Mouse (Mus musculus): ENCODE measurements around the gene Pdgfb. TPM values are rescaled to one million over a fixed set of nuclear protein-coding genes. Genes with fewer than 3 reads are reported as not detected.

The Pdgfb gene
- polyA plus RNA-seq (2014; fragmentation: Illumina TruSeq; extraction: RNeasy Lipid Tissue Mini Kit (QIAGEN cat#74804); ENCODE audit: low read depth, low replicate concordance) = 1.2 TPM

DNA sequence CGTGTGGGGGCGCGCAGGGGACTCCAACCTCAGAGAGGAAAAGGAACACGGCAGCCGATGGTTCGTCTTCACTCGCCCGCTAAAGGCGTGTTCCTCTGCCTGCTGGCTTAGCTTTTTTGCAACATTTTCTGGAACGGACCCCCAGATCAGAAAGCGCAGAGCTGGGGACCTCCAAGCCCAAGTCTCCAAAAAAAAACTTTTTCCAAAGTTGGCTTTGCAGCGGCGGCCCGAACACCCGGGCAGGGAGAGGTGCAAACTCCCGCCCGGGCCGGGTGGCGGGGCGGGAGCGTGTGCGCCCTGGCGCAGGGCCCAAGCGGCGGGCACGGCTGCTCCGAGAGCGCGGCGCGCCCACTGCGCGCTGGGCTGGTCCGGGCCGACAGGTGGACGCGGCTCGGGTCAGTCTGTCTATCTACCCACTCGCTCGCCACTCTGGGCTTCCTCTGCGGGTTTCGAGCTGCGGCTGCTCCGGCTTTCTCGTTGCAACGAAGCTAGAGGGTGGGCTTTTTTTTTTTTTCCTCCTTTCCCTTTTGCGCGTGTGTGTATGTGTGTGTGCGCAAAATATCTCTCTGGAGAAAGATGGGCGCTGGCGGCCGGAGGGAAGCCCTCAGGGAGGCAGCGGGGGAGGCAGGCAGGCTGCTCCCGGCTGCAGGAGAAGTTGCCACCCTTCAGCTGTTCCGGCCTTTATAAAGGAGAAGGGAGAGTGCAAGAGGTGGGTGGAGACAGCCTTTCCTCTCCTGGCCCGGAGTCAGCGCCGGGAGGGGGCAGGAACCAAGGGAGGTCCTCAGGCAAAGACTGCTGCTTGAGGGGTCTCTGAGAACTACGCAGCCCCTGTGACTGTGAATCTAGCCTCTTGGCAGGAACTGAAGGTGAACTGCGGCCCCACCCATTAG, at the start of gene Pdgfb:
TSS of gene Pdgfb (minus strand) at position 657 of the 890 bp plus-strand sequence.

DNA sequence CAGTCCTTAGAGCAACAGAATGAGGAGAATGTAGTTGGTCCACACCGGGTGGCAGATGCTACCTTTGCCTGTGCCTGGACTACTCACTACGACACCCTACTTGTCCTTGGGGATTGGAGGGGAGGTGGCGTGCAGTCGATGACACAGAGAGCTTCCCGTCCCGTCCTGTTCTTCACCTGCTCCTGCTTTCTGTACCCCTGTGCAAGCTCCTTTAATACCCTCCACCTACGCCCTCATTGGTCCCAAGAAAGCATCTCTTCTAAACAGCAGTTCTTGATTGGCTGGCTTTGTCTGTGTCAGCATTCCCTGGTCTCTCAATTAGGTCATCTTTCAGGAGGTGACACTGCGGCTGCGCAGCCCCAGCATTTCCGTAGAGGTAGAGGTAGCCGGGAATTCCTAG, 43.8 kb downstream of the Pdgfb start, which contains the start of gene Cbx7:
TSS of gene Cbx7 (minus strand) at position 180 of the 400 bp plus-strand sequence.

Other genes starting within 250 kb of the Pdgfb start
- 1.3 TPM for gene Dnal4, start 237.1 kb downstream of the Pdgfb start, polyA plus RNA-seq (2014; fragmentation: Illumina TruSeq; extraction: RNeasy Lipid Tissue Mini Kit (QIAGEN cat#74804); ENCODE audit: low read depth, low replicate concordance)
- 0.82 TPM for gene Nptxr, start 210.2 kb downstream of the Pdgfb start, polyA plus RNA-seq (2014; fragmentation: Illumina TruSeq; extraction: RNeasy Lipid Tissue Mini Kit (QIAGEN cat#74804); ENCODE audit: low read depth, low replicate concordance)
- not detected for gene Npcd, start 180.7 kb downstream of the Pdgfb start, polyA plus RNA-seq (2014; fragmentation: Illumina TruSeq; extraction: RNeasy Lipid Tissue Mini Kit (QIAGEN cat#74804); ENCODE audit: low read depth, low replicate concordance)
- 8.0 TPM for gene Cbx6, start 180.3 kb downstream of the Pdgfb start, polyA plus RNA-seq (2014; fragmentation: Illumina TruSeq; extraction: RNeasy Lipid Tissue Mini Kit (QIAGEN cat#74804); ENCODE audit: low read depth, low replicate concordance)
- gene Apobec3, start 123.3 kb downstream of the Pdgfb start, polyA plus RNA-seq (2014; fragmentation: Illumina TruSeq; extraction: RNeasy Lipid Tissue Mini Kit (QIAGEN cat#74804); ENCODE audit: low read depth, low replicate concordance) = 5.8 TPM
- gene Cbx7, start 43.9 kb downstream of the Pdgfb start, polyA plus RNA-seq (2014; fragmentation: Illumina TruSeq; extraction: RNeasy Lipid Tissue Mini Kit (QIAGEN cat#74804); ENCODE audit: low read depth, low replicate concordance) = 0.99 TPM
- gene Syngr1, start 76.4 kb upstream of the Pdgfb start, polyA plus RNA-seq (2014; fragmentation: Illumina TruSeq; extraction: RNeasy Lipid Tissue Mini Kit (QIAGEN cat#74804); ENCODE audit: low read depth, low replicate concordance) = 1.2 TPM
- 142 TPM for gene Rpl3, start 76.9 kb upstream of the Pdgfb start, polyA plus RNA-seq (2014; fragmentation: Illumina TruSeq; extraction: RNeasy Lipid Tissue Mini Kit (QIAGEN cat#74804); ENCODE audit: low read depth, low replicate concordance)
- gene Tab1, start 118.2 kb upstream of the Pdgfb start, polyA plus RNA-seq (2014; fragmentation: Illumina TruSeq; extraction: RNeasy Lipid Tissue Mini Kit (QIAGEN cat#74804); ENCODE audit: low read depth, low replicate concordance) = 0.47 TPM
- 5.5 TPM for gene Mgat3, start 158.7 kb upstream of the Pdgfb start, polyA plus RNA-seq (2014; fragmentation: Illumina TruSeq; extraction: RNeasy Lipid Tissue Mini Kit (QIAGEN cat#74804); ENCODE audit: low read depth, low replicate concordance)
- gene Mief1, start 219.0 kb upstream of the Pdgfb start, polyA plus RNA-seq (2014; fragmentation: Illumina TruSeq; extraction: RNeasy Lipid Tissue Mini Kit (QIAGEN cat#74804); ENCODE audit: low read depth, low replicate concordance) = 26.4 TPM
- not detected for gene AC140267.1, start 220.9 kb upstream of the Pdgfb start, polyA plus RNA-seq (2014; fragmentation: Illumina TruSeq; extraction: RNeasy Lipid Tissue Mini Kit (QIAGEN cat#74804); ENCODE audit: low read depth, low replicate concordance)
- gene Atf4, start 240.2 kb upstream of the Pdgfb start, polyA plus RNA-seq (2014; fragmentation: Illumina TruSeq; extraction: RNeasy Lipid Tissue Mini Kit (QIAGEN cat#74804); ENCODE audit: low read depth, low replicate concordance) = 98.2 TPM
- 3.7 TPM for gene Rps19bp1, start 249.3 kb upstream of the Pdgfb start, polyA plus RNA-seq (2014; fragmentation: Illumina TruSeq; extraction: RNeasy Lipid Tissue Mini Kit (QIAGEN cat#74804); ENCODE audit: low read depth, low replicate concordance)

Data from adrenal gland, adult 10 weeks (tissue).